Mouse (Mus musculus): ENCODE data around the gene Msgn1. TPM values are rescaled to one million over a fixed set of nuclear protein-coding genes. Genes with fewer than 3 reads are reported as not detected.

Gene Msgn1
- polyA plus RNA-seq, 1 experiment from 2014 or later: not detected

GRCm38 (mm10) chr12:11222566-11222965 is 13.8 kb upstream of the Msgn1 start:
- H3K36me3 ChIP-seq (ENCODE audit: control insufficient read depth, insufficient read depth, low read length): no peaks in the 10 kb centered on the region
- no peak for ATAC-seq
- no peak overlapping the region for H3K4me2 ChIP-seq (ENCODE audit: low read length)
- no peak overlapping the region for H3K27ac ChIP-seq (ENCODE audit: low read depth, low read length)
- WGBS: 70% methylated on average over 3 of the region's 3 CpGs
- H3K4me1 ChIP-seq (ENCODE audit: control insufficient read depth, insufficient read depth, low read depth, low read length): no peaks in the 10 kb centered on the region
- no peak overlapping the region for H3K4me3 ChIP-seq (ENCODE audit: low read length)
- no peak overlapping the region for H3K9ac ChIP-seq (ENCODE audit: low read depth, low read length)
- no peaks in the 10 kb centered on the region for H3K27me3 ChIP-seq (replicated peaks; ENCODE audit: control insufficient read depth, insufficient read depth, low read length)
- H3K9me3 ChIP-seq (ENCODE audit: control insufficient read depth, low read length): no peaks in the 10 kb centered on the region

GRCm38 (mm10) chr12:11221524-11222330 is 13.0 kb upstream of the Msgn1 start:
- peak; percentile 81 for ATAC-seq
- H3K9ac ChIP-seq (ENCODE audit: low read depth, low read length): no peak overlapping the region
- H3K4me1 ChIP-seq (ENCODE audit: control insufficient read depth, insufficient read depth, low read depth, low read length): no peaks in the 10 kb centered on the region
- no peaks in the 10 kb centered on the region for H3K27me3 ChIP-seq (replicated peaks; ENCODE audit: control insufficient read depth, insufficient read depth, low read length)
- H3K4me2 ChIP-seq (ENCODE audit: low read length): no peak overlapping the region
- H3K36me3 ChIP-seq (ENCODE audit: control insufficient read depth, insufficient read depth, low read length): no peaks in the 10 kb centered on the region
- no peak overlapping the region for H3K27ac ChIP-seq (ENCODE audit: low read depth, low read length)
- 45% methylated on average over 20 of the region's 20 CpGs for WGBS
- H3K9me3 ChIP-seq (ENCODE audit: control insufficient read depth, low read length): no peaks in the 10 kb centered on the region
- H3K4me3 ChIP-seq (ENCODE audit: low read length): no peak overlapping the region

DNA sequence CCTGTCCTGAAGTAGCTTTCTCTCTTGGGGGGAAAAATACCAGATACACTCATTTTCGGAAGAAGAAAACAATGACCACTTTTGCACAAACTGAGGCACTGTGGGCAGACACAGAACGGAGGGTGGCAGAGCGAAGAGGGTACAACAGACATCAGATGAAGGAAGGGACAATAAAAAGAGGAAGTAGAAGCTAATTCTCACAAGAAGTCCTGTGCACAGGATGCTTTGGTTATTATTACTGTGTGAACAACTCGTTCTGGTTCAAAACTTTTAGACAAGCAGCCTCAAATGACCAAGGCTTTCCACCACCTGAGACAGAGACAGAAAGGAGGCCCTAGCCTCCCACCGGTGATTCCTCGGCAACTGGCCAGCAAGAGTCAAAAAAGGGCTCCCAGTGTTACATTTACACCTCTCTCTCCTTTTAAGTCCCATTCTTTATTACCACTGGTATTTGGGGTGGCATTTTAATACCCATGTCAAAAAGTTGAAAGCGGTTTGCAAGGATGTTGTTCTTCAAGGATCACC is 9.0 kb upstream of the Msgn1 start:
- Histone ChIP-seq H3K4me1 (ENCODE audit: control insufficient read depth, insufficient read depth, low read depth, low read length) (no peaks in the 10 kb centered on the region), H3K9me3 (ENCODE audit: control insufficient read depth, low read length) (no peaks in the 10 kb centered on the region), H3K27ac (ENCODE audit: low read depth, low read length) (no peak overlapping the region), H3K27me3 (replicated peaks; ENCODE audit: control insufficient read depth, insufficient read depth, low read length) (no peaks in the 10 kb centered on the region), H3K4me3 (ENCODE audit: low read length) (no peak overlapping the region), H3K9ac (ENCODE audit: low read depth, low read length) (no peak overlapping the region), H3K36me3 (ENCODE audit: control insufficient read depth, insufficient read depth, low read length) (no peaks in the 10 kb centered on the region), H3K4me2 (ENCODE audit: low read length) (no peak overlapping the region)
- WGBS: 83% methylated on average over 7 of the region's 7 CpGs
- no peak for ATAC-seq

- Histone ChIP-seq H3K27ac (ENCODE audit: low read depth, low read length) (no peak overlapping the region), H3K4me1 (ENCODE audit: control insufficient read depth, insufficient read depth, low read depth, low read length) (no peaks in the 10 kb centered on the region), H3K9ac (ENCODE audit: low read depth, low read length) (no peak overlapping the region), H3K4me3 (ENCODE audit: low read length) (no peak overlapping the region), H3K36me3 (ENCODE audit: control insufficient read depth, insufficient read depth, low read length) (no peaks in the 10 kb centered on the region), H3K27me3 (replicated peaks; ENCODE audit: control insufficient read depth, insufficient read depth, low read length) (no peaks in the 10 kb centered on the region), H3K4me2 (ENCODE audit: low read length) (no peak overlapping the region), H3K9me3 (ENCODE audit: control insufficient read depth, low read length) (no peaks in the 10 kb centered on the region)
- no peak for ATAC-seq
- 61% methylated on average over 3 of the region's 3 CpGs for WGBS
Observed at GRCm38 (mm10) chr12:11216454-11216853, 7.7 kb upstream of the Msgn1 start.

DNA sequence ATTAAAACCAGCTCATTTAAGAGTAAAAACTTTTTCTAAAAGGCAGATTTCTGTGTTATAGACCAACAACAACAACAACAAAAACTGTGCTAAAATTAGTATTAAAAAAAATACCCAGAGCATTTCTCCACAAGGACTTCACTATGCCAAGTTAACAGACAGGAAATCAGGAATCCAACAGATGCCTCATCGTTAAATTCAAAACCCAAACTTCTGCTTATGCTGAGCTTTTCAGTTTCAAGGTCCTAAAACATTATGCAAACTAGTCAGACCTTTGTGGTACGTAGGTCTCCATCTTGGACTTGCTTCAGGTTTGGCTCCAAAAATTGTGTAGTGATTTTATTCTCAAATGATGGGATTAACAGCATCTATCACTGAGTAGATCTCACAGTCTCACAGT is 6.8 kb upstream of the Msgn1 start:
- no peaks in the 10 kb centered on the region for H3K36me3 ChIP-seq (ENCODE audit: control insufficient read depth, insufficient read depth, low read length)
- no peaks in the 10 kb centered on the region for H3K27me3 ChIP-seq (replicated peaks; ENCODE audit: control insufficient read depth, insufficient read depth, low read length)
- no peaks in the 10 kb centered on the region for H3K4me1 ChIP-seq (ENCODE audit: control insufficient read depth, insufficient read depth, low read depth, low read length)
- no peak overlapping the region for H3K4me3 ChIP-seq (ENCODE audit: low read length)
- 95% methylated on average over 2 of the region's 2 CpGs for WGBS
- H3K9ac ChIP-seq (ENCODE audit: low read depth, low read length): no peak overlapping the region
- H3K4me2 ChIP-seq (ENCODE audit: low read length): no peak overlapping the region
- ATAC-seq: no peak
- no peak overlapping the region for H3K27ac ChIP-seq (ENCODE audit: low read depth, low read length)
- no peaks in the 10 kb centered on the region for H3K9me3 ChIP-seq (ENCODE audit: control insufficient read depth, low read length)

- Histone ChIP-seq H3K36me3 (ENCODE audit: control insufficient read depth, insufficient read depth, low read length) (no peaks in the 10 kb centered on the region), H3K27me3 (replicated peaks; ENCODE audit: control insufficient read depth, insufficient read depth, low read length) (no peaks in the 10 kb centered on the region), H3K4me2 (ENCODE audit: low read length) (no peak overlapping the region), H3K9me3 (ENCODE audit: control insufficient read depth, low read length) (no peaks in the 10 kb centered on the region), H3K4me3 (ENCODE audit: low read length) (no peak overlapping the region), H3K4me1 (ENCODE audit: control insufficient read depth, insufficient read depth, low read depth, low read length) (no peaks in the 10 kb centered on the region), H3K27ac (ENCODE audit: low read depth, low read length) (no peak overlapping the region), H3K9ac (ENCODE audit: low read depth, low read length) (no peak overlapping the region)
- no peak for ATAC-seq
Observed at GRCm38 (mm10) chr12:11214776-11215175, 6.0 kb upstream of the Msgn1 start.

- Histone ChIP-seq H3K27ac (ENCODE audit: low read depth, low read length) (no peak overlapping the region), H3K9ac (ENCODE audit: low read depth, low read length) (no peak overlapping the region), H3K4me2 (ENCODE audit: low read length) (no peak overlapping the region), H3K4me1 (ENCODE audit: control insufficient read depth, insufficient read depth, low read depth, low read length) (no peaks in the 10 kb centered on the region), H3K4me3 (ENCODE audit: low read length) (no peak overlapping the region), H3K36me3 (ENCODE audit: control insufficient read depth, insufficient read depth, low read length) (no peaks in the 10 kb centered on the region), H3K27me3 (replicated peaks; ENCODE audit: control insufficient read depth, insufficient read depth, low read length) (no peaks in the 10 kb centered on the region), H3K9me3 (ENCODE audit: control insufficient read depth, low read length) (no peaks in the 10 kb centered on the region)
- 87% methylated on average over 1 of the region's 1 CpGs for WGBS
- no peak for ATAC-seq
Observed at GRCm38 (mm10) chr12:11212881-11213280, 4.1 kb upstream of the Msgn1 start.

GRCm38 (mm10) chr12:11210361-11210760 is 1.6 kb upstream of the Msgn1 start:
- H3K9ac ChIP-seq (ENCODE audit: low read depth, low read length): no peak overlapping the region
- no peak overlapping the region for H3K27ac ChIP-seq (ENCODE audit: low read depth, low read length)
- H3K36me3 ChIP-seq (ENCODE audit: control insufficient read depth, insufficient read depth, low read length): no peaks in the 10 kb centered on the region
- ATAC-seq: no peak
- no peaks in the 10 kb centered on the region for H3K4me1 ChIP-seq (ENCODE audit: control insufficient read depth, insufficient read depth, low read depth, low read length)
- no peaks in the 10 kb centered on the region for H3K27me3 ChIP-seq (replicated peaks; ENCODE audit: control insufficient read depth, insufficient read depth, low read length)
- H3K4me2 ChIP-seq (ENCODE audit: low read length): no peak overlapping the region
- H3K4me3 ChIP-seq (ENCODE audit: low read length): no peak overlapping the region
- H3K9me3 ChIP-seq (ENCODE audit: control insufficient read depth, low read length): no peaks in the 10 kb centered on the region
- WGBS: 82% methylated on average over 3 of the region's 3 CpGs

- Histone ChIP-seq H3K27me3 (replicated peaks; ENCODE audit: control insufficient read depth, insufficient read depth, low read length) (no peaks in the 10 kb centered on the region), H3K4me2 (ENCODE audit: low read length) (no peak overlapping the region), H3K4me3 (ENCODE audit: low read length) (no peak overlapping the region), H3K9ac (ENCODE audit: low read depth, low read length) (no peak overlapping the region), H3K36me3 (ENCODE audit: control insufficient read depth, insufficient read depth, low read length) (no peaks in the 10 kb centered on the region), H3K27ac (ENCODE audit: low read depth, low read length) (no peak overlapping the region), H3K9me3 (ENCODE audit: control insufficient read depth, low read length) (no peaks in the 10 kb centered on the region), H3K4me1 (ENCODE audit: control insufficient read depth, insufficient read depth, low read depth, low read length) (no peaks in the 10 kb centered on the region)
- 79% methylated on average over 5 of the region's 5 CpGs for WGBS
- ATAC-seq: no peak
Observed at GRCm38 (mm10) chr12:11209636-11210035, 864 bp upstream of the Msgn1 start.
